ENCODE assay signal across 13 mouse cellular contexts in genomic region chr15:4219102-4219501, GRCm38 (mm10).
DNase-seq lines count a peak whose midpoint lies in the region; TF ChIP-seq lines count a peak whose summit lies in the region.
"Had no signal": no experiment of that assay in that cellular context is flagged by ENCODE, and none has a peak within 500 bp of the region (broad histone marks: within the 10 kb centered on the region; RNA-seq: fewer than 3 reads in every experiment).

No protein-coding gene starts in this region.

- 39% methylated on average over 4 of the region's 4 CpGs for WGBS in olfactory bulb, adult 2 months
- 92% methylated on average over 4 of the region's 4 CpGs for WGBS in heart, adult 2 months

- no peaks in the 10 kb centered on the region for H3K27me3 ChIP-seq in heart, adult 2 months (ENCODE audit: control insufficient read depth, insufficient read depth, low read length)
- H3K27me3 ChIP-seq: heart, embryonic 13.5 days; hindbrain, embryonic 12.5 days had no signal

- TF ChIP-seq POLR2A in olfactory bulb, adult 2 months (IDR thresholded peaks at IDR 0.05; ENCODE audit: insufficient read depth, low read depth, low read length) = no peak
- no peak for TF ChIP-seq POLR2A in heart, adult 2 months (IDR thresholded peaks at IDR 0.05; ENCODE audit: insufficient read depth, low read depth, low read length)

- H3K9ac ChIP-seq in heart, adult 2 months (ENCODE audit: low read depth, low read length) = no peak overlapping the region
- H3K9ac ChIP-seq: heart, embryonic 13.5 days; hindbrain, embryonic 12.5 days had no signal

- H3K4me3 ChIP-seq in olfactory bulb, adult 2 months (ENCODE audit: insufficient read depth, low read depth, low read length) = no peak overlapping the region
- no peak overlapping the region for H3K4me3 ChIP-seq in heart, adult 2 months
- H3K4me3 ChIP-seq: heart, embryonic 13.5 days; hindbrain, embryonic 12.5 days; myocyte had no signal

- peak; percentile 50 to 74 for DNase-seq in frontal cortex, adult 2 months (ENCODE audit: extremely low spot score in 1 of 2, low spot score in 1 of 2)
- DNase-seq in frontal cortex, postnatal 10 days (ENCODE audit: low spot score in 2 of 2) = no peak
- peak; percentile 72 for DNase-seq in cerebellum, adult 11-12 months
- peak; percentile 5 for DNase-seq in fibroblast of lung, adult 2 months (ENCODE audit: low read depth)
- no peak for DNase-seq in lung, postnatal 10 days
- DNase-seq in heart, adult 2 months = no peak
- no peak for DNase-seq in spleen, adult 12 weeks (ENCODE audit: low spot score)
- DNase-seq: embryo, embryonic 11 days had no signal

- H3K79me2 ChIP-seq in heart, adult 2 months (replicated peaks; ENCODE audit: control insufficient read depth, insufficient read depth, low read length) = no peaks in the 10 kb centered on the region

- peak overlapping the region; percentile 69; the same call in 1 of the 2 replicates for H3K27ac ChIP-seq in olfactory bulb, adult 2 months (ENCODE audit: insufficient read depth, low read depth, low read length)
- no peak overlapping the region for H3K27ac ChIP-seq in heart, adult 2 months
- H3K27ac ChIP-seq: heart, embryonic 13.5 days; hindbrain, embryonic 12.5 days had no signal

- intact Hi-C loops in heart, adult 2 months (cut with DNase I) = no loop called here

- TF ChIP-seq EP300 in heart, adult 2 months (IDR thresholded peaks at IDR 0.05; ENCODE audit: insufficient read depth, low read depth, low read length) = no peak

- H3K36me3 ChIP-seq in heart, adult 2 months (ENCODE audit: control insufficient read depth, insufficient read depth, low read length) = no peaks in the 10 kb centered on the region
- H3K36me3 ChIP-seq: G1E; heart, embryonic 13.5 days; hindbrain, embryonic 12.5 days had no signal

- TF ChIP-seq CTCF in olfactory bulb, adult 2 months (IDR thresholded peaks at IDR 0.05; ENCODE audit: insufficient read depth, low read depth, low read length) = no peak
- no peak for TF ChIP-seq CTCF in heart, adult 2 months (IDR thresholded peaks at IDR 0.05)

- no peaks in the 10 kb centered on the region for H3K4me1 ChIP-seq in olfactory bulb, adult 2 months (ENCODE audit: control insufficient read depth, insufficient read depth, low read length)
- no peaks in the 10 kb centered on the region for H3K4me1 ChIP-seq in heart, adult 2 months (ENCODE audit: control insufficient read depth, insufficient read depth, low read length)
- H3K4me1 ChIP-seq: heart, embryonic 13.5 days; hindbrain, embryonic 12.5 days had no signal

Comparison
In these comparisons a context has a peak if more than half of its experiments do, and no peak if none do; other contexts are left out.
1. DNase-seq: peak in frontal cortex, adult 2 months (2 of 2), cerebellum, adult 11-12 months (single experiment) and fibroblast of lung, adult 2 months (single experiment); none in frontal cortex, postnatal 10 days (0 of 2), lung, postnatal 10 days (single experiment), heart, adult 2 months (0 of 2) and spleen, adult 12 weeks (single experiment).